Mouse (Mus musculus) G1E (cell line): ENCODE data around the gene Ddx39b. TPM values are rescaled to one million over a fixed set of nuclear protein-coding genes. Genes with fewer than 3 reads are reported as not detected.

ENCODE experiments used
- ATAC-seq: 2 replicates; pipeline ENCODE4 v1.8.0; 2016; ENCODE audit warnings: mild to moderate bottlenecking; ENCODE audit not compliant: insufficient number of reproducible peaks, poor library complexity, low FRiP score, severe bottlenecking; ENCODE audit errors: extremely low read depth
- DNase-seq: peaks from one replicate; pipeline ENCODE4 v3.0.0; 2012; ENCODE audit warnings: low spot score
- H3K27me3 ChIP-seq: 2 replicates; pipeline ENCODE4 v1.6.1; 2012; ENCODE audit warnings: mild to moderate bottlenecking, low read length, inconsistent platforms; ENCODE audit not compliant: insufficient read depth
- H3K36me3 ChIP-seq: replicated peaks from 2 replicates; pipeline ENCODE3; 2012; ENCODE audit warnings: mild to moderate bottlenecking, inconsistent platforms
- H3K4me1 ChIP-seq: 2 replicates; pipeline ENCODE4 v1.6.1; 2012; ENCODE audit warnings: low read depth, low read length, inconsistent platforms, mixed read lengths; ENCODE audit not compliant: insufficient read depth
- H3K4me3 ChIP-seq: 2 replicates; pipeline ENCODE4 v1.5.1; 2012; ENCODE audit warnings: low read depth, mild to moderate bottlenecking, inconsistent platforms, low read length, moderate library complexity, mixed read lengths
- H3K9me3 ChIP-seq: replicated peaks from 2 replicates; pipeline ENCODE4 v1.6.1; 2012; ENCODE audit warnings: inconsistent platforms
- CTCF ChIP-seq: IDR thresholded peaks from 2 replicates; pipeline ENCODE4 v1.5.1; 2012; ENCODE audit warnings: low read depth, low read length, inconsistent platforms, mixed read lengths
- GATA1 ChIP-seq: IDR thresholded peaks from 2 replicates; pipeline ENCODE4 v1.6.1; 2012; ENCODE audit warnings: borderline replicate concordance, low read length, inconsistent platforms, mixed read lengths
- GATA2 ChIP-seq: IDR thresholded peaks from 2 replicates; pipeline ENCODE4 v1.6.1; 2012; ENCODE audit warnings: low read depth, low read length, inconsistent platforms, borderline replicate concordance
- POLR2AphosphoS5 ChIP-seq: IDR thresholded peaks from 2 replicates; pipeline ENCODE4 v1.6.1; 2012; ENCODE audit warnings: low read depth, low read length, inconsistent platforms; ENCODE audit not compliant: insufficient replicate concordance
- TAL1 ChIP-seq: conservative IDR thresholded peaks from 2 replicates; pipeline ENCODE4 v1.6.1; 2012; ENCODE audit warnings: low read depth, low read length, inconsistent platforms, mixed read lengths
- polyA plus RNA-seq: library from polyadenylated mRNA; stranded (reverse); fragments of >175 nt; gene quantifications from 2 replicates; pipeline ENCODE4 v1.2.3, GENCODE M21; 2012
- total RNA-seq, 2 experiments: library from RNA; stranded (forward) in 1 of 2; stranded (reverse) in 1 of 2; fragments of 200-1000 nt in 1 of 2; fragments of >200 nt in 1 of 2; fragmentation: Nextera tagmentation in 1 of 2; gene quantifications; 2 replicates each; pipeline ENCODE4 v1.2.3; 2014 to 2017

Gene Ddx39b
- total and polyA plus RNA-seq, 3 experiments: 174 to 424 (median 362) TPM

- Histone ChIP-seq H3K27me3 (no peaks in the 10 kb centered on the region), H3K36me3 (peaks cover 62% of the 10 kb centered on the region)
- DNase-seq: no peak
Observed at GRCm38 (mm10) chr17:35253293-35254093, 11.9 kb downstream of the Ddx39b start.

GRCm38 (mm10) chr17:35254241-35255098, 12.9 kb downstream of the Ddx39b start:
- H3K4me1 ChIP-seq: peaks cover 66% of the 10 kb centered on the region
- no peak for TF ChIP-seq GATA2
- TF ChIP-seq GATA1: no peak
- no peak for TF ChIP-seq TAL1
- peak; percentile 89 for TF ChIP-seq CTCF
- TF ChIP-seq POLR2AphosphoS5: peak; percentile 82; the same call in 1 of the 2 replicates
- no peaks in the 10 kb centered on the region for H3K9me3 ChIP-seq
- no peak overlapping the region for H3K4me3 ChIP-seq
- DNase-seq (no peak), ATAC-seq (no peak)
- H3K27me3 ChIP-seq: no peaks in the 10 kb centered on the region
- peaks cover 53% of the 10 kb centered on the region for H3K36me3 ChIP-seq

More at GRCm38 (mm10) chr17:35253293-35254093, 11.9 kb downstream of the Ddx39b start:
- Histone ChIP-seq H3K9me3 (no peaks in the 10 kb centered on the region), H3K4me3 (no peak overlapping the region), H3K4me1 (peaks cover 67% of the 10 kb centered on the region)
- ATAC-seq: no peak
- no peak for TF ChIP-seq CTCF

GRCm38 (mm10) chr17:35255301-35255700, 13.8 kb downstream of the Ddx39b start:
- no peak overlapping the region for H3K4me3 ChIP-seq
- no peaks in the 10 kb centered on the region for H3K27me3 ChIP-seq
- peaks cover 44% of the 10 kb centered on the region for H3K36me3 ChIP-seq
- no peaks in the 10 kb centered on the region for H3K9me3 ChIP-seq
- TF ChIP-seq POLR2AphosphoS5: no peak; the same call in 1 of the 2 replicates
- no peak for TF ChIP-seq TAL1
- no peak for TF ChIP-seq GATA2
- TF ChIP-seq GATA1: no peak
- TF ChIP-seq CTCF: no peak
- no peak for ATAC-seq
- peaks cover 61% of the 10 kb centered on the region for H3K4me1 ChIP-seq
- DNase-seq: no peak

DNA sequence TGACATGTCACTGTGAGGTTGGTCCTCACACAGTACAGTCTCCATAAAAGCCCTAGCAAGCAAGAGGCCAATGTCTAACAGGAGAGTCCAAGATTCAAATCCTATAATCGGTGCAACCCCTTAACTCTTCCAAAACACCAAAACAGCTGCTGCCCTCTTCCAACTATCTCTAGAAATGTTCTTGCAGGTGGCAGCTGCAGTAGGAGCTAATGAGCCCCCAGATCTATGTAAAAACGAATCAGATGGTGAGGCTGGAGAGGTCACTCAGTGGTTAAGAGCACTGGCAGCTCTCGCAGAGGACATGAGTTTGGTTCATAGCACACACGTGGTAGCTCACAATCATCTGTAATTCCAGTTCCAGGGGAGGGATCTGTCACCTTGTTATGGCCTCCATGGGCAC, 14.2 kb downstream of the Ddx39b start:
- H3K27me3 ChIP-seq: no peaks in the 10 kb centered on the region
- peaks cover 40% of the 10 kb centered on the region for H3K36me3 ChIP-seq
- DNase-seq: no peak
- peaks cover 57% of the 10 kb centered on the region for H3K4me1 ChIP-seq
- no peaks in the 10 kb centered on the region for H3K9me3 ChIP-seq
- ATAC-seq: no peak
- TF ChIP-seq GATA1: no peak
- no peak for TF ChIP-seq GATA2
- no peak; the same call in 1 of the 2 replicates for TF ChIP-seq POLR2AphosphoS5
- no peak for TF ChIP-seq TAL1
- TF ChIP-seq CTCF: no peak
- H3K4me3 ChIP-seq: no peak overlapping the region

- Histone ChIP-seq H3K9me3 (no peaks in the 10 kb centered on the region), H3K27me3 (no peaks in the 10 kb centered on the region), H3K4me3 (peak overlapping the region; percentile 69; the same call in 1 of the 2 replicates), H3K36me3 (peaks cover 24% of the 10 kb centered on the region), H3K4me1 (peaks cover 53% of the 10 kb centered on the region)
- ATAC-seq (no peak), DNase-seq (no peak)
- TF ChIP-seq TAL1: no peak
- no peak for TF ChIP-seq GATA2
- TF ChIP-seq POLR2AphosphoS5: no peak
- TF ChIP-seq CTCF: no peak
- no peak for TF ChIP-seq GATA1
Observed at GRCm38 (mm10) chr17:35257378-35257777, 15.8 kb downstream of the Ddx39b start.

DNA sequence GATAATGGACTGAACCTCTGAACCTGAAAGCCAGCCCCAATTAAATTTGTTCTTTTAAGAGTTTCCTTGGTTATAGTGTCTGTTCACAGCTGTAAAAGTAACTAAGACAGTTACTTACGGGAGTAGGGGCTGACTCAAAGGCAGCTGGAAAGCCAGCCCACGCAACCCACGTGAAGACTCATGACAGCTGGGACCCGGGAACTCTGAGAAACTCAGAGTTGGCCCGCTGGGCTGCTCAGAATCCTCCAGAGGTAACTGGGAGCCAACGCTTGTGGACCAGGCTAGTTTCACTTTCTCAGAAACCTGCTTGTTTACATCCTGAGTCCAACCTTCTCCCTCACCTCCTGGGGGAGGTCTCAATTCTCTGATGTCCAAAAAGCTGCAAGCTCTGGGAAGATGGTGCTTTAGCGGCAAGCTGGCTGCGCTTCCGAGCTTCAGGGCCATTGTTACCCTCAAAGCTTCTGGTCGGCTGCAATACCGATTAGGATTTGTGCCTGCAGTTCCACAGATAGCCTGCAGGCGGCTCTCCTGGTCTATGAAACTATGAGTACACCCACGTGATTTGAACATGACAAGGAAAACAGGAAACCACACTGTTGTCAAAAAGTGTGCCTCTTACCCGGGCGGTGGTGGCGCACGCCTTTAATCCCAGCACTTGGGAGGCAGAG, 16.4 kb downstream of the Ddx39b start:
- ATAC-seq: no peak
- Histone ChIP-seq H3K9me3 (no peaks in the 10 kb centered on the region), H3K4me3 (peak overlapping the region; percentile 69), H3K4me1 (peaks cover 51% of the 10 kb centered on the region), H3K27me3 (no peaks in the 10 kb centered on the region), H3K36me3 (peaks cover 19% of the 10 kb centered on the region)
- peak; percentile 58 for DNase-seq
- no peak for TF ChIP-seq GATA2
- TF ChIP-seq POLR2AphosphoS5: no peak
- no peak for TF ChIP-seq GATA1
- TF ChIP-seq CTCF: peak; percentile 72
- TF ChIP-seq TAL1: no peak
